Mouse (Mus musculus): ENCODE results near the gene Ptprn2. TPM values are rescaled to one million over a fixed set of nuclear protein-coding genes. Genes with fewer than 3 reads are reported as not detected.

The Ptprn2 gene
- total RNA-seq (2015) = not detected in 2 replicates
- not detected in 2 replicates for total RNA-seq (2017)

GRCm38 (mm10) chr12:116485591-116486403, at the start of gene Ptprn2:
Ptprn2 (plus strand) TSS chr12:116485720.
- peak; percentile 76 for ATAC-seq (ENCODE audit: poor library complexity, severe bottlenecking)

GRCm38 (mm10) chr12:116436125-116436524, 49.4 kb upstream of the Ptprn2 start:
- peak; percentile 65 for ATAC-seq (ENCODE audit: poor library complexity, severe bottlenecking)

- ATAC-seq (ENCODE audit: poor library complexity, severe bottlenecking) = no peak
Observed at GRCm38 (mm10) chr12:116438591-116438990, 46.9 kb upstream of the Ptprn2 start.

GRCm38 (mm10) chr12:116442184-116442583, 43.3 kb upstream of the Ptprn2 start:
- ATAC-seq (ENCODE audit: poor library complexity, severe bottlenecking) = no peak

GRCm38 (mm10) chr12:116449536-116449935, 36.0 kb upstream of the Ptprn2 start:
- ATAC-seq (ENCODE audit: poor library complexity, severe bottlenecking) = no peak

GRCm38 (mm10) chr12:116460379-116461065, 25.0 kb upstream of the Ptprn2 start:
- peak; percentile 88 for ATAC-seq (ENCODE audit: poor library complexity, severe bottlenecking)

- ATAC-seq (ENCODE audit: poor library complexity, severe bottlenecking) = peak; percentile 96
Observed at GRCm38 (mm10) chr12:116467030-116467429, 18.5 kb upstream of the Ptprn2 start.

- no peak for ATAC-seq (ENCODE audit: poor library complexity, severe bottlenecking)
Observed at GRCm38 (mm10) chr12:116468348-116468747, 17.2 kb upstream of the Ptprn2 start.

- ATAC-seq (ENCODE audit: poor library complexity, severe bottlenecking) = peak; percentile 33; the same call in 1 of the 2 replicates
Observed at GRCm38 (mm10) chr12:116469096-116469495, 16.4 kb upstream of the Ptprn2 start.

- peak; percentile 74 for ATAC-seq (ENCODE audit: poor library complexity, severe bottlenecking)
Observed at GRCm38 (mm10) chr12:116473264-116473663, 12.3 kb upstream of the Ptprn2 start.

GRCm38 (mm10) chr12:116473761-116474160, 11.8 kb upstream of the Ptprn2 start:
- ATAC-seq (ENCODE audit: poor library complexity, severe bottlenecking) = peak; percentile 14; the same call in 1 of the 2 replicates

GRCm38 (mm10) chr12:116474676-116475075, 10.8 kb upstream of the Ptprn2 start:
- no peak for ATAC-seq (ENCODE audit: poor library complexity, severe bottlenecking)

- ATAC-seq (ENCODE audit: poor library complexity, severe bottlenecking) = no peak
Observed at GRCm38 (mm10) chr12:116478771-116479170, 6.7 kb upstream of the Ptprn2 start.

GRCm38 (mm10) chr12:116481921-116482320, 3.6 kb upstream of the Ptprn2 start:
- ATAC-seq (ENCODE audit: poor library complexity, severe bottlenecking) = no peak

- no peak for ATAC-seq (ENCODE audit: poor library complexity, severe bottlenecking)
Observed at GRCm38 (mm10) chr12:116483581-116483980, 1.9 kb upstream of the Ptprn2 start.

GRCm38 (mm10) chr12:116484991-116485390, 529 bp upstream of the Ptprn2 start:
- ATAC-seq (ENCODE audit: poor library complexity, severe bottlenecking) = no peak

GRCm38 (mm10) chr12:116486404-116486730, 847 bp downstream of the Ptprn2 start:
- ATAC-seq (ENCODE audit: poor library complexity, severe bottlenecking) = peak; percentile 9

- no peak for ATAC-seq (ENCODE audit: poor library complexity, severe bottlenecking)
Observed at GRCm38 (mm10) chr12:116488836-116489235, 3.3 kb downstream of the Ptprn2 start.

- ATAC-seq (ENCODE audit: poor library complexity, severe bottlenecking) = no peak
Observed at GRCm38 (mm10) chr12:116490575-116491356, 5.2 kb downstream of the Ptprn2 start.

GRCm38 (mm10) chr12:116498666-116499065, 13.1 kb downstream of the Ptprn2 start:
- ATAC-seq (ENCODE audit: poor library complexity, severe bottlenecking) = no peak

GRCm38 (mm10) chr12:116500652-116501051, 15.1 kb downstream of the Ptprn2 start:
- ATAC-seq (ENCODE audit: poor library complexity, severe bottlenecking) = no peak

All from megakaryocyte, adult 5-6 weeks (primary cell).